Mouse (Mus musculus): ENCODE results near the gene Arhgap28. TPM values are rescaled to one million over a fixed set of nuclear protein-coding genes. Genes with fewer than 3 reads are reported as not detected.
"Not testable (repeated sequence)": the region's sequence is repeated elsewhere in the genome, so short reads cannot be mapped to it uniquely, and the experiment has no call there.

The Arhgap28 gene
- polyA plus RNA-seq, 1 experiment from 2014 or later, result 22.9 TPM

DNA sequence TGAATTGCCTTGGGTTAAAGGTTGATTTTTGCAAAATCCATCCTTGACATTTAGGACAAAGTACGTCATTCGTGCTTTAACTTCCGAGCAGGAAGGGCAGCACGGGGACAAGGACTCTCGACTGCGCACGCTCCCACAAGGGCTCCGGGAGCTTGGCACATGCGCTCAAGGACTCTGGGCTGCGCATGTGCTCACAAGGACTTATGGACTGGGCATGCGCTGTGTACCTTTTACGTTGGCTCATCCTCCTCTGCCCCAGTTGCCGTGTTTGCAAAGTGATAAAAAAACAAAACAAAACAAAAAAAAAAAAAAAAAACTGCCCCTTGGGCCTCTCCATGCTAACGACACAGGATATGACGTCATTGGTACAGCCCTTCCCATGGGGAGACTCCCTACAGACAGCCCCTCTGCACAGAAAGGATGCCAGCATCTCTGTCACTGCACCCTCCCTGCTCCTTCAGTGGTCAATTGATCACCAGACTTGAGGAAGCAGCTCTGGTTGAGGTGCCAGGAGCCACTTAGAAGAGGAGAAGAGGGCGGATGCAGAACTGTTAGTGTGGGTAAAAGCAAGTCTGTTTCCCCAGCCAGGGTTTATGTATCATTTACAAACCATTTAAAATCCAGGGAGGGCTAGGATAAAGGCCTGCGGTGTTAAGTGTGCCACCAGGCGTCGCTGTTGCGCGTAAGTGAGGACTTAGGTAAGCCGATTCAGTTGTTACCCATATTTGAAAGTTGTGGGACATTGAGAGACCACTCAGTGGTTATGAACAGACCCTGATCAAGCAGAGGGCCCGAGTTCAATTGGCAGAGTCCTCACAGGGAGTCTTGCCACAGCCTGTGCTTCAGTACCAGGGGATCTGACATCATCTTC lies 134.0 kb downstream of the Arhgap28 start:
- WGBS, result 74% methylated on average over 23 of the region's 23 CpGs
- Histone ChIP-seq H3K36me3 (ENCODE audit: insufficient read depth, low read length) (peaks cover 33% of the 10 kb centered on the region), H3K4me3 (ENCODE audit: low read length) (no peak overlapping the region), H3K9me3 (ENCODE audit: low read length) (peaks cover 6% of the 10 kb centered on the region; the same call in 1 of the 2 replicates), H3K9ac (replicated peaks; ENCODE audit: low read length) (no peak overlapping the region), H3K27ac (ENCODE audit: low read length) (no peak overlapping the region), H3K27me3 (ENCODE audit: insufficient read depth, low read length) (no peaks in the 10 kb centered on the region), H3K4me1 (ENCODE audit: insufficient read depth, low read length) (peaks cover 14% of the 10 kb centered on the region), H3K4me2 (replicated peaks; ENCODE audit: low read depth, low read length) (no peak overlapping the region)
- ATAC-seq (ENCODE audit: low FRiP score, low TSS enrichment), result no peak; the same call in 1 of the 2 replicates

DNA sequence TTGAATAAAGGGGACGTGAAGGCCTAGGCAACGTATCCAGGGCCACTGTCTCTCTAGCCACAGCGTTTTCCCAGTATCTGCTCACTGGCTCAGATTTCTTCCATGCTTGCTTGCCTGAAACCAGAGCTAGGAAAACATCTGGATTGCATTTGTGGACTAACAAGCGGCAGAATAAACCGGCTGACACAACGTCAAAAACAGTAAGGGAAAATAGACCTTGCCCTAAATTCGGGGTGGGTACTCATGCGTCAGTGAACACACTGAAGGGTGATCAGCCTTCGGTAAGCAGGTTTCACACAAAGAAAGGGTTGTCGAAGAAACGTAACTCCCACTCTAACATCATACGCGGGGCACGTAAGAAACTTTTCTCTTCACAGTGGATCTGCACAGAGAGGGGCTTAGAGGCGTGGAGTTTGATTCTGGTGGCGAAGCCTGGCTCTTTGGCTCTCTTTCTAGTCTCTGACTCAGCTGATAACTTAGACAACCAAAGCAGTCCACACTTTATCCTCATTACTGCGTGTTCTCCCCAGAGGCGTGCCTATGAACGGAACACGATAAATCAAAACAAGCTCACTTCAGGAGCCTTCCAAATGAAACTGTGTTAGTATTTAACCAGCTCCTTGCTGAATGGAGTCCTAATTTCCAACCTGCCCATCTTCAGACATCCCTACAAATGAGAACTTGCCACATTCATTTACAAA lies 137.2 kb downstream of the Arhgap28 start:
- 23% methylated on average over 20 of the region's 20 CpGs for WGBS
- Histone ChIP-seq H3K4me2 (replicated peaks; ENCODE audit: low read depth, low read length) (peak overlapping the region; percentile 28), H3K27me3 (ENCODE audit: insufficient read depth, low read length) (no peaks in the 10 kb centered on the region), H3K9ac (replicated peaks; ENCODE audit: low read length) (peak overlapping the region; percentile 17; the same call in 1 of the 2 replicates), H3K9me3 (ENCODE audit: low read length) (peaks cover 6% of the 10 kb centered on the region; the same call in 1 of the 2 replicates), H3K27ac (ENCODE audit: low read length) (peak overlapping the region; percentile 67), H3K4me1 (ENCODE audit: insufficient read depth, low read length) (peaks cover 14% of the 10 kb centered on the region), H3K36me3 (ENCODE audit: insufficient read depth, low read length) (peaks cover 28% of the 10 kb centered on the region), H3K4me3 (ENCODE audit: low read length) (no peak overlapping the region)
- no peak; the same call in 1 of the 2 replicates for ATAC-seq (ENCODE audit: low FRiP score, low TSS enrichment)

DNA sequence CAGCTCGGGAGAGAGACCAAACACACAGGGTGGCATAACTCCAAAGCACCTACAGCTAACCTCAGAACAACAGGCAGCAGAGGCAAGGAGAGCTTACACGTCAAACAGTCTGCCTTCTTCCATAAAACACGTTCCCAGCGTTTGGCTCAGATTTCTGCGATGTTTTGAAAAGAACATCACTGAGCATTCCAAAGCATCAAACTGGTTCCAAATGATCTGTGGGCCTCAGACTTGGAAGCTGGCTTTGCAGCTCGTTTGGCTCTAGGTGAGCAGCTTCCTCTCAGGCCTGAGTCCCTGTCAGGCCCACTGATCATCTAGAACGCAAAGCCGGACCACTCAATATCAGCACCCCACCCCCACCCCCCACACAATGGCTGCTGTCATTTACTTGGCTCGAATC lies 137.9 kb downstream of the Arhgap28 start:
- no peak overlapping the region for H3K9ac ChIP-seq (replicated peaks; ENCODE audit: low read length)
- WGBS, result 46% methylated on average over 9 of the region's 9 CpGs
- peaks cover 14% of the 10 kb centered on the region for H3K4me1 ChIP-seq (ENCODE audit: insufficient read depth, low read length)
- H3K27me3 ChIP-seq (ENCODE audit: insufficient read depth, low read length), result no peaks in the 10 kb centered on the region
- no peak overlapping the region for H3K4me2 ChIP-seq (replicated peaks; ENCODE audit: low read depth, low read length)
- H3K27ac ChIP-seq (ENCODE audit: low read length), result peak overlapping the region; percentile 67
- H3K9me3 ChIP-seq (ENCODE audit: low read length), result peaks cover 6% of the 10 kb centered on the region; the same call in 1 of the 2 replicates
- no peak for ATAC-seq (ENCODE audit: low FRiP score, low TSS enrichment)
- H3K4me3 ChIP-seq (ENCODE audit: low read length), result no peak overlapping the region
- H3K36me3 ChIP-seq (ENCODE audit: insufficient read depth, low read length), result peaks cover 24% of the 10 kb centered on the region

DNA sequence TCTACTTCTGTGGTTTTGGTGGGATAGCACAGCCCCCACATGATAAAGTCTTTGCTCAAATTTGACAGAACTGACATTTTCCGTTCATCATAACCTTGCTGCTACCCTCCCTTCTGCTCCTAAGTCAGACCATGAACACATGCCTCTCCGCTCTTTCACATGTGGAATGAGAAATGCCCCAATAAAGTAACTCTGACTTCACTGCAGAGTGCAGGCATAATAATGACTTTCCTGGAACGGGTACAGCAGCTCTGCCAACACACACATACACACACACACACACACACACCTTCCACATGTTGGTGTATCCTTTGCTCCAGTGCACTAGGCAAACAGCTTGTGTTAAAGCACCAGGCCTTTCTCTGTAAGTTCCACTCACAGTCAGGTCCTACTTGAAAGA lies 139.0 kb downstream of the Arhgap28 start:
- no peak for ATAC-seq (ENCODE audit: low FRiP score, low TSS enrichment)
- Histone ChIP-seq H3K9ac (replicated peaks; ENCODE audit: low read length) (no peak overlapping the region), H3K27me3 (ENCODE audit: insufficient read depth, low read length) (no peaks in the 10 kb centered on the region), H3K36me3 (ENCODE audit: insufficient read depth, low read length) (peaks cover 23% of the 10 kb centered on the region), H3K4me1 (ENCODE audit: insufficient read depth, low read length) (peaks cover 14% of the 10 kb centered on the region), H3K9me3 (ENCODE audit: low read length) (peaks cover 6% of the 10 kb centered on the region; the same call in 1 of the 2 replicates), H3K27ac (ENCODE audit: low read length) (no peak overlapping the region), H3K4me3 (ENCODE audit: low read length) (no peak overlapping the region), H3K4me2 (replicated peaks; ENCODE audit: low read depth, low read length) (no peak overlapping the region)
- 81% methylated on average over 3 of the region's 3 CpGs for WGBS

DNA sequence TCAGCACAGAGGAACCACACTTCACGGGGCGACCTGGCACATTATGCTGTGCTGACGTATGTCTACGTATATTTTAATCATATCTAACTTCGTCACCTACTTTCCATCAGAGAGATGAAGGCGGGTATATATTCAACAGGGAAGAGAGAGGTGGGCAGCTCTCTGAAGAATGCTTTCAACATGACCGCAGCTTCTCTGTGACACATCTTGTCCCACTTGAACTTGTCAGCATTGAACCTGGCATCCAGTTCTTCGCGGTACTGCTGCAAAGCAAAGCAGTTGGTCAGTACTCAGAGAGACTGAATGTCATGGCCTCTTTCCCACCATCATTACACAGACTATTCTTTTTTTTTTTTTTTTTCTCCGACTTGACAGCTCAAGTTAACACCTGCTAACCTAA lies 139.6 kb downstream of the Arhgap28 start:
- no peaks in the 10 kb centered on the region for H3K27me3 ChIP-seq (ENCODE audit: insufficient read depth, low read length)
- ATAC-seq (ENCODE audit: low FRiP score, low TSS enrichment), result no peak
- H3K4me3 ChIP-seq (ENCODE audit: low read length), result no peak overlapping the region
- 91% methylated on average over 10 of the region's 10 CpGs for WGBS
- H3K4me1 ChIP-seq (ENCODE audit: insufficient read depth, low read length), result peaks cover 14% of the 10 kb centered on the region
- no peak overlapping the region for H3K27ac ChIP-seq (ENCODE audit: low read length)
- peaks cover 26% of the 10 kb centered on the region for H3K36me3 ChIP-seq (ENCODE audit: insufficient read depth, low read length)
- H3K4me2 ChIP-seq (replicated peaks; ENCODE audit: low read depth, low read length), result no peak overlapping the region
- H3K9me3 ChIP-seq (ENCODE audit: low read length), result peaks cover 6% of the 10 kb centered on the region; the same call in 1 of the 2 replicates
- no peak overlapping the region for H3K9ac ChIP-seq (replicated peaks; ENCODE audit: low read length)

DNA sequence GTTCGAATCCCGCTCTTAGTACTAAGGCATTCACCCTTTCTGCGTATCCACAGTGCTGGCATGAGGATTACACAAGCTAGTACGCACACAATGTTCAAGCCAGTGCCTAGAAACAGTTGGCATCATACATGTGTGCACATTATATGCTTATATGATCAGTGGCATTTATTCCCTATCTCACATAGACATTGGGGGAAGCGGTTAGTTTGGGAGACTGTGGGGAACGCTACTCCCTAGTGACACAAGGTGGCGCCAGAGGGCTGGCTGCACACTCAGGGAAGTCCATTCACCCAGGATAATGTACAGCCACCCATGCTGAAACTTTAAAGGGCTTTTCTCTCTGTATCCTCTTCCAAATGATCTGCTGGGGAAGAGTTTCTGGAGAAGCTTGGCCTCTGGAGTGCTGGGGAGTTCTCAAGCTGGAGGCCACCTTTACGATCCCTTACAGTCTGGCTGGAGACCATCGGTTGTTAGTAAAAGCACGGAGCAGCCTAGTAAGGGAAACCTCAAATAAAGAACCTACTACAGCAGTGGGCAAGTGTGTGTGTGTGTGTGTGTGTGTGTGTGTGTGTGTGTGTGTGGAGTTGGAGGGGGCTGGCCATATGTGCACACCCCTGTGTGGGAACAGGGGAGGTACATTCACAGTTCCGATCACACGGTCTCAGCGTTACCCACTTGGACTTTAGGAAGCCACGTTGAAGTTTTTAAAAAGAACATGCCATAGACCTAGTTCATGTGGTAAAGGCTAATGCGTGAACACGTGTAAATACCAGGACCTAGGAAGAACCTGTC lies 142.0 kb downstream of the Arhgap28 start:
- Histone ChIP-seq H3K4me2 (replicated peaks; ENCODE audit: low read depth, low read length) (no peak overlapping the region), H3K9ac (replicated peaks; ENCODE audit: low read length) (no peak overlapping the region), H3K27ac (ENCODE audit: low read length) (no peak overlapping the region), H3K9me3 (ENCODE audit: low read length) (no peaks in the 10 kb centered on the region), H3K36me3 (ENCODE audit: insufficient read depth, low read length) (peaks cover 36% of the 10 kb centered on the region), H3K4me1 (ENCODE audit: insufficient read depth, low read length) (peaks cover 10% of the 10 kb centered on the region), H3K4me3 (ENCODE audit: low read length) (no peak overlapping the region), H3K27me3 (ENCODE audit: insufficient read depth, low read length) (no peaks in the 10 kb centered on the region)
- WGBS, result 79% methylated on average over 16 of the region's 16 CpGs
- ATAC-seq (ENCODE audit: low FRiP score, low TSS enrichment), result peak; percentile 72

DNA sequence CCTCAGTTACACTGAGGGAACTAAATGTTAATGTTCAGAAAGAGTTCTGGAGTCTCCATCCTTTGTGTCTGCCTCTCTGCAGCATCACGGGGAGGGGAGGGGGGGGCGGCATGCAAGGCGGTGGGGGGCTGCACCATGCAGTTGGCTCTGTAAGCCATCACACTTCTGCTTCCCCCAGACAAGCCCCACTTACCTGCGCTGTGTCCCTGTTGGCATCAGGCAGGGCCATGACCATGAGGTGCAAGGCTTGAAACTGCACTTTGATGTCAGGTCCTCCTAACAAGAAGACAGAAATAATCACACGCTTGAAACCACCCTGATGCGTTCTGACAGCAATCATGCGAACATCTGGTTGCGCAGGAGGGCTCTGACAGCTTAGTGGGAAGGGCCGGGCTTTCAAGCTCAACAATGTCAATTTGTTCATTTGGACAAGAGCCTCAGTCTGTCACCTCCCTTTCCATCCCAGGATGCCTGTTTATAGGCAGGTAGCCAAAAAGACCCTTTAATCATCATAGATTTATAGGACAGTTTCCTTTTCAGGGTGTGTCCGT lies 142.8 kb downstream of the Arhgap28 start:
- Histone ChIP-seq H3K4me2 (replicated peaks; ENCODE audit: low read depth, low read length) (no peak overlapping the region), H3K9me3 (ENCODE audit: low read length) (no peaks in the 10 kb centered on the region), H3K9ac (replicated peaks; ENCODE audit: low read length) (no peak overlapping the region), H3K4me3 (ENCODE audit: low read length) (no peak overlapping the region), H3K27me3 (ENCODE audit: insufficient read depth, low read length) (no peaks in the 10 kb centered on the region), H3K27ac (ENCODE audit: low read length) (no peak overlapping the region), H3K36me3 (ENCODE audit: insufficient read depth, low read length) (peaks cover 36% of the 10 kb centered on the region), H3K4me1 (ENCODE audit: insufficient read depth, low read length) (peaks cover 3% of the 10 kb centered on the region; the same call in 1 of the 2 replicates)
- ATAC-seq (ENCODE audit: low FRiP score, low TSS enrichment), result no peak
- WGBS, result 88% methylated on average over 10 of the region's 10 CpGs

GRCm38 (mm10) chr17:67841494-67841893 lies 162.4 kb downstream of the Arhgap28 start:
- ATAC-seq (ENCODE audit: low FRiP score, low TSS enrichment); H3K9ac ChIP-seq (replicated peaks; ENCODE audit: low read length); H3K4me3 ChIP-seq (ENCODE audit: low read length); H3K4me1 ChIP-seq (ENCODE audit: insufficient read depth, low read length); H3K27ac ChIP-seq (ENCODE audit: low read length); H3K9me3 ChIP-seq (ENCODE audit: low read length); H3K36me3 ChIP-seq (ENCODE audit: insufficient read depth, low read length); H3K4me2 ChIP-seq (replicated peaks; ENCODE audit: low read depth, low read length); H3K27me3 ChIP-seq (ENCODE audit: insufficient read depth, low read length): not testable (repeated sequence)
- 94% methylated on average over 2 of the region's 2 CpGs for WGBS

GRCm38 (mm10) chr17:67838948-67839347 lies 165.0 kb downstream of the Arhgap28 start:
- no peaks in the 10 kb centered on the region for H3K27me3 ChIP-seq (ENCODE audit: insufficient read depth, low read length)
- H3K4me2 ChIP-seq (replicated peaks; ENCODE audit: low read depth, low read length), result no peak overlapping the region
- no peaks in the 10 kb centered on the region for H3K36me3 ChIP-seq (ENCODE audit: insufficient read depth, low read length)
- H3K4me3 ChIP-seq (ENCODE audit: low read length), result no peak overlapping the region
- no peak overlapping the region for H3K27ac ChIP-seq (ENCODE audit: low read length)
- WGBS, result 89% methylated on average over 13 of the region's 13 CpGs
- H3K9ac ChIP-seq (replicated peaks; ENCODE audit: low read length), result no peak overlapping the region
- no peaks in the 10 kb centered on the region for H3K4me1 ChIP-seq (ENCODE audit: insufficient read depth, low read length)
- ATAC-seq (ENCODE audit: low FRiP score, low TSS enrichment), result no peak
- peaks cover 3% of the 10 kb centered on the region; the same call in 1 of the 2 replicates for H3K9me3 ChIP-seq (ENCODE audit: low read length)

Data from kidney, embryonic 16.5 days (tissue).